Comparison of ENCODE assay signal across 9 mouse cellular contexts in genomic region chr4:122910577-122910976, GRCm38 (mm10). TPM values are rescaled to one million over a fixed set of nuclear protein-coding genes. Genes with fewer than 3 reads are reported as not detected.
DNase-seq lines count a peak whose midpoint lies in the region; ATAC-seq and TF ChIP-seq lines count a peak whose summit lies in the region.
"Had no signal": no experiment of that assay in that cellular context is flagged by ENCODE, and none has a peak within 500 bp of the region (broad histone marks: within the 10 kb centered on the region; RNA-seq: fewer than 3 reads in every experiment).

No protein-coding gene starts in this region.

- no peak overlapping the region for H3K4me3 ChIP-seq in hindbrain, embryonic 11.5 days (ENCODE audit: low read depth, low read length)
- H3K4me3 ChIP-seq in hindbrain, embryonic 16.5 days (ENCODE audit: low read length) = no peak overlapping the region
- no peak overlapping the region for H3K4me3 ChIP-seq in ES-Bruce4 (ENCODE audit: low read depth, low read length)
- H3K4me3 ChIP-seq in liver, embryonic 14.5 days (ENCODE audit: insufficient read depth in 1 of 2, low read depth in 2 of 2, low read length in 2 of 2) = no peak overlapping the region

- no peak for ATAC-seq in hindbrain, embryonic 11.5 days (ENCODE audit: low FRiP score)
- ATAC-seq in hindbrain, embryonic 16.5 days = no peak
- no peak for ATAC-seq in liver, embryonic 14.5 days (ENCODE audit: insufficient read depth)

- no peaks in the 10 kb centered on the region; the same call in 1 of the 2 replicates for H3K27me3 ChIP-seq in hindbrain, embryonic 11.5 days (ENCODE audit: control insufficient read depth, insufficient read depth, low read length)
- H3K27me3 ChIP-seq in hindbrain, embryonic 16.5 days (replicated peaks; ENCODE audit: control insufficient read depth, insufficient read depth, low read length) = no peaks in the 10 kb centered on the region
- no peaks in the 10 kb centered on the region for H3K27me3 ChIP-seq in ES-Bruce4 (ENCODE audit: control insufficient read depth, insufficient read depth, low read length, poor library complexity, severe bottlenecking)
- H3K27me3 ChIP-seq in liver, embryonic 14.5 days (ENCODE audit: control insufficient read depth, insufficient read depth, low read length) = no peaks in the 10 kb centered on the region

- TF ChIP-seq POLR2A in ES-Bruce4 (IDR thresholded peaks at IDR 0.05; ENCODE audit: insufficient read depth, low read length) = no peak

- no peak overlapping the region for H3K4me2 ChIP-seq in hindbrain, embryonic 11.5 days (replicated peaks; ENCODE audit: low read depth, low read length)
- H3K4me2 ChIP-seq in hindbrain, embryonic 16.5 days (ENCODE audit: low read length) = no peak overlapping the region
- H3K4me2 ChIP-seq in liver, embryonic 14.5 days (ENCODE audit: low read depth) = no peak overlapping the region

- H3K9me3 ChIP-seq in hindbrain, embryonic 11.5 days (ENCODE audit: control insufficient read depth, low read length) = no peaks in the 10 kb centered on the region
- H3K9me3 ChIP-seq in hindbrain, embryonic 16.5 days (ENCODE audit: control insufficient read depth, low read length) = 0 out of 2 replicates have a peak, but pooled peaks cover 4% of the 10 kb centered on the region
- H3K9me3 ChIP-seq in ES-Bruce4 (replicated peaks; ENCODE audit: control insufficient read depth, insufficient read depth, low read length, poor library complexity, severe bottlenecking) = no peaks in the 10 kb centered on the region
- H3K9me3 ChIP-seq in liver, embryonic 14.5 days (ENCODE audit: control insufficient read depth, low read length) = no peaks in the 10 kb centered on the region

- peak; percentile 33 for DNase-seq in hindbrain, embryonic 11.5 days (ENCODE audit: low spot score)
- DNase-seq in 3T3-L1 (ENCODE audit: low read depth, low spot score) = peak; percentile 33
- DNase-seq in liver, embryonic 14.5 days (ENCODE audit: low read depth in 3 of 3, low spot score in 3 of 3) = no peak
- no peak for DNase-seq in layer of hippocampus, adult 18-20 months (ENCODE audit: low spot score in 2 of 2)
- no peak for DNase-seq in gastrocnemius, postnatal 10 days
- no peak for DNase-seq in layer of hippocampus, adult 9-10 months (ENCODE audit: low spot score)
- DNase-seq: kidney, postnatal 4 days had no signal

- no peaks in the 10 kb centered on the region for H3K36me3 ChIP-seq in hindbrain, embryonic 11.5 days (ENCODE audit: control insufficient read depth, insufficient read depth, low read length)
- no peaks in the 10 kb centered on the region for H3K36me3 ChIP-seq in hindbrain, embryonic 16.5 days (ENCODE audit: control insufficient read depth, insufficient read depth, low read length)
- H3K36me3 ChIP-seq in ES-Bruce4 (ENCODE audit: control insufficient read depth, insufficient read depth, low read length, poor library complexity, severe bottlenecking) = no peaks in the 10 kb centered on the region
- no peaks in the 10 kb centered on the region for H3K36me3 ChIP-seq in liver, embryonic 14.5 days (replicated peaks; ENCODE audit: control insufficient read depth, insufficient read depth, low read depth)

- TF ChIP-seq EP300 in ES-Bruce4 (IDR thresholded peaks at IDR 0.05; ENCODE audit: insufficient read depth, low read depth, low read length) = no peak
- TF ChIP-seq EP300 in liver, embryonic 14.5 days (IDR thresholded peaks at IDR 0.05; ENCODE audit: low read depth) = no peak

- no peak overlapping the region for H3K27ac ChIP-seq in hindbrain, embryonic 11.5 days (ENCODE audit: low read depth, low read length)
- H3K27ac ChIP-seq in hindbrain, embryonic 16.5 days (ENCODE audit: low read depth, low read length) = no peak overlapping the region
- no peak overlapping the region for H3K27ac ChIP-seq in ES-Bruce4 (ENCODE audit: insufficient read depth, low read length)
- H3K27ac ChIP-seq in liver, embryonic 14.5 days = no peak overlapping the region

- 54% methylated on average over 6 of the region's 6 CpGs for WGBS in hindbrain, embryonic 11.5 days
- WGBS in hindbrain, embryonic 16.5 days = 59% methylated on average over 6 of the region's 6 CpGs
- 36% methylated on average over 6 of the region's 6 CpGs for WGBS in liver, embryonic 14.5 days (ENCODE audit: insufficient replicate concordance)

- no peaks in the 10 kb centered on the region for H3K4me1 ChIP-seq in hindbrain, embryonic 11.5 days (replicated peaks; ENCODE audit: control insufficient read depth, insufficient read depth, low read length)
- no peaks in the 10 kb centered on the region; the same call in 1 of the 2 replicates for H3K4me1 ChIP-seq in hindbrain, embryonic 16.5 days (ENCODE audit: control insufficient read depth, insufficient read depth, low read depth, low read length)
- no peaks in the 10 kb centered on the region for H3K4me1 ChIP-seq in ES-Bruce4 (ENCODE audit: control insufficient read depth, insufficient read depth, low read length)
- no peaks in the 10 kb centered on the region for H3K4me1 ChIP-seq in liver, embryonic 14.5 days (replicated peaks; ENCODE audit: control insufficient read depth in 2 of 2, insufficient read depth in 2 of 2, low read length in 1 of 2)

- no peak overlapping the region for H3K9ac ChIP-seq in hindbrain, embryonic 11.5 days (ENCODE audit: low read depth, low read length)
- no peak overlapping the region for H3K9ac ChIP-seq in hindbrain, embryonic 16.5 days (ENCODE audit: low read depth, low read length)
- H3K9ac ChIP-seq in ES-Bruce4 (ENCODE audit: low read depth, poor library complexity, severe bottlenecking) = no peak overlapping the region
- H3K9ac ChIP-seq in liver, embryonic 14.5 days (replicated peaks) = no peak overlapping the region

- peak; percentile 72 for TF ChIP-seq CTCF in ES-Bruce4 (IDR thresholded peaks at IDR 0.05; ENCODE audit: low read depth, low read length)
- peak; percentile 78 for TF ChIP-seq CTCF in liver, embryonic 14.5 days (IDR thresholded peaks at IDR 0.05; ENCODE audit: low read depth)

RNA-seq across cellular contexts. Expression of gene Cap1, which starts 24.7 kb away (rescaled TPM):
- 71.5 and 73.4 TPM in 2 replicates for polyA plus RNA-seq in hindbrain, embryonic 11.5 days (2014; fragmentation: Nextera tagmentation; extraction: Ambion mirVana)
- polyA plus RNA-seq in hindbrain, embryonic 16.5 days (2015; fragmentation: Nextera tagmentation; extraction: Ambion mirVana) = 71.6 and 84.9 TPM in 2 replicates
- 183 and 192 TPM in 2 replicates for polyA plus RNA-seq in ES-Bruce4 (2011; ENCODE audit: insufficient read depth, insufficient read length, low read depth, missing spikeins)
- polyA plus RNA-seq in liver, embryonic 14.5 days (2012; rRNA removed) = 24.2 and 28.3 TPM in 2 replicates
- polyA plus RNA-seq in liver, embryonic 14.5 days (2014; fragmentation: Nextera tagmentation; extraction: Ambion mirVana) = 26.8 and 27.3 TPM in 2 replicates
- total RNA-seq in layer of hippocampus, adult 18-20 months (2021) = 100 to 1,000 TPM; 296 to 307 TPM
- 10 to 100 TPM; 46.1 to 64.2 TPM for total RNA-seq in gastrocnemius, postnatal 10 days (2021)

RNA-seq across cellular contexts. Expression of gene Mfsd2a, which starts 50.4 kb away (rescaled TPM):
- polyA plus RNA-seq in hindbrain, embryonic 11.5 days (2014; fragmentation: Nextera tagmentation; extraction: Ambion mirVana) = 25.2 and 27.0 TPM in 2 replicates
- 34.3 and 36.5 TPM in 2 replicates for polyA plus RNA-seq in hindbrain, embryonic 16.5 days (2015; fragmentation: Nextera tagmentation; extraction: Ambion mirVana)
- polyA plus RNA-seq in ES-Bruce4 (2011; ENCODE audit: insufficient read depth, insufficient read length, low read depth, missing spikeins) = 0.93 and 1.7 TPM in 2 replicates
- 0.03 and 0.08 TPM in 2 replicates for polyA plus RNA-seq in liver, embryonic 14.5 days (2012; rRNA removed)
- 0.22 TPM in 1 of 2 replicates, not detected in the other for polyA plus RNA-seq in liver, embryonic 14.5 days (2014; fragmentation: Nextera tagmentation; extraction: Ambion mirVana)
- 10 to 100 TPM; 44.8 to 48.9 TPM for total RNA-seq in layer of hippocampus, adult 18-20 months (2021)
- 1 to 10 TPM in 1 of 2 experiments, under 1 TPM in 1; 0.36 to 1.2 TPM for total RNA-seq in gastrocnemius, postnatal 10 days (2021)

Comparison
In these comparisons a context has a peak if more than half of its experiments do, and no peak if none do; other contexts are left out.
1. DNase-seq: peak in hindbrain, embryonic 11.5 days (single experiment) and 3T3-L1 (single experiment); none in liver, embryonic 14.5 days (0 of 3), layer of hippocampus, adult 18-20 months (0 of 2), gastrocnemius, postnatal 10 days (single experiment) and layer of hippocampus, adult 9-10 months (single experiment).